Mouse (Mus musculus) A20 (cell line): ENCODE data around the gene Fancc.
"Not testable (repeated sequence)": the region's sequence is repeated elsewhere in the genome, so short reads cannot be mapped to it uniquely, and the experiment has no call there.

ENCODE experiments used
- DNase-seq: peaks from one replicate; pipeline ENCODE4 v3.0.0-alpha.2; 2011; ENCODE audit warnings: low read depth, low spot score

Gene Fancc

DNA sequence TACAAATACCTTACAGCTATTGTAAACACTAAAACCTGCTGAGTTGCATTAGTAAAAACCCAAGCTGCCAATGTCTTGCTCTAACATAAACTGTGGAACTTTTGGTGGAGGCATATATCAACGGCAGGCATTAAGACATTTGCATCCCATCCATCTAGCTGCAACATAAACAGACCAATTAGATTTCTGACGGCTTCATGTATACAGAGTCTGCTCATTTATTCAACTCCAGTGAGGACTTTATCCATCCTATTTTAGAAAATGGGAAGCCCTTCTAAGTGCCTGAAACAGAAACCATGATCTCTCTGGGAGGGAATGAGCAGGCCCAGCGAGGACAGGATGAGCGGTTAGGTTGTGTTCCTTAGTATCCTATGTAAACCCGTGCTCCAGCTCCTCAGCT is 18.5 kb upstream of the Fancc start:
- DNase-seq: no peak

GRCm38 (mm10) chr13:63514931-63515360 is 17.9 kb upstream of the Fancc start:
- DNase-seq: no peak

- no peak for DNase-seq
These were observed 16.5 kb upstream of the Fancc start for GRCm38 (mm10) chr13:63513374-63514098.

GRCm38 (mm10) chr13:63512411-63512810 is 15.3 kb upstream of the Fancc start:
- no peak for DNase-seq

- peak; percentile 16 for DNase-seq
These were observed 10.7 kb upstream of the Fancc start for GRCm38 (mm10) chr13:63507821-63508220.

DNA sequence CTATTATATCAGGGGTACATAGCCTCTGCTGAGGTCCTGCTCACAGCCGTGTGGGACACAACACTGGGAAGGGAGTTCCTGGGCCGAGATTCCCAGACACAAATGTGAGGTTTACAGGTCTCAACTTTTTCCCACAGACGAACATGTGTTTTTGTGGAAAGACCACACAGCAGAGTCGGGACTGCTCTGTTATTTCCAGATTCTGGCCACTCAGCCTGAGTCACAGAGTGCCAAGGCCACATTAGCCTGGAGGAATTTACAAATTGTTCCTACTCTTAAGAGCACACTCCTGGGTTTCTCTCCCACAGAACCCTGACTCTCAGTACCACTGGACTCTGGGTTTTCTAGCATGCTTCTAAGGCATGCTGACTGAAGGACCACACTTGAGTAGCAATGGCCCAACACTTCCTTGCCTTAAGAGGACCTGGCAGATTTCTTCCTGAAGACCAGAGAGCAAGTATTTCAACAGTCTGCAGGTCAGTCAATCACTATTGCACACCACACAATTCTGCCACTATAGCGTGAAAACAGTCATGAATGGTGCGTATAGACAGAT is 10.0 kb upstream of the Fancc start:
- DNase-seq: no peak

DNA sequence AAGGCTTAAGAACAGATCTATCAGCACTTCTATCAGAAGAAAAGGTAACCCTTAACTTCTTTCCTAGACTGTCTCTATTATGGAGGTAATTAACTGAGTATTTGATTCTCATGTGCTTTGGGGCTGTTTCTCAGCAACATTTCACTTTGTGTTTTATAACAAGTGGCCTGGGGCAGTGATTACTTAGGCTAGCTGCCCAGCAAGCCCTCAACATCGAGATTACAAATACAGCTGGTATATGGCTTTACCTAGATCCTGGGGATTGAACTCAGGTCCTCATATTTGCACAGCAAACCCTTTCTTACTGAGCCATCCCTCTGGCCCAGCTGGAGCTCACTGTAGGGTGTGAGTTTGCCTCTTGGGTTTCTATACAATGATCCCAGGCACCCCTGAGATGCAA is 9.3 kb upstream of the Fancc start:
- DNase-seq: no peak

DNA sequence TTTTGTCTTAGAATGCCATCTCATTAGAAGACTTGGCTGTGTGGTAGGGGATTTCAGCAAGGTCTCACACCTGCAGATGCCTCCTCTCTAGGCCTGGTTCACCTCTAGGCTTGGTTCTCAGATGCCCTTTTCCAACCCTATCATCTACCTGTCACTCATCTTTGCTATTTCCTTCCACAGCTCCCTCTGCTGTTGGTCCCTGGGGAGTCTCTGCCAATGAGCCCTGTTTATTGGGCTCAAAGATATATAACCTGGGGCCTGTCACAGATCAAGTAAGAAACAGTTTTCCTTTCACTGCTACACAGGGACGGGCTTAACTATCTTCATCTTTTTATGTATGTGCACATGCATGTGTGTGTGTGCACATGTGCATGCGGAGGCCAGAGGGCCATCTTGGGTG is 5.3 kb upstream of the Fancc start:
- DNase-seq: peak; percentile 27

DNA sequence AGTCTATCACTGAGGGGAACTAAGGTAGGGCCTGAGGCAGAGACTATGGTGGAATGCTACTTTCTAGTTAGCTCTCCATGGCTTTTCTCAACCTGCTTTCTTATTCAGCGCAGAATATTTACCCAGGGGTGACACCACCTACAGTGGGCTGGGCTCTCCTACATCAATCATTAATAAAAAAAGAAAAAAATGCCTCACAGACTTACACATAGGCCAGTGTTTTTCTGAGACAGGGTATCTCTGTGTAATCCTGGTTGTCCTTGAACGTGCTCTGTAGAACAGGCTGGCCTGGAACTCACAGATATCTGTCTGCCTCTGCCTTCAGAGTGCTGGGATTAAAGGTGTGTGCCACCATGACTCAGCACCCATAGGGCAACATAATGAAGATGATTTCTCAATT is 2.4 kb upstream of the Fancc start:
- DNase-seq: no peak

DNA sequence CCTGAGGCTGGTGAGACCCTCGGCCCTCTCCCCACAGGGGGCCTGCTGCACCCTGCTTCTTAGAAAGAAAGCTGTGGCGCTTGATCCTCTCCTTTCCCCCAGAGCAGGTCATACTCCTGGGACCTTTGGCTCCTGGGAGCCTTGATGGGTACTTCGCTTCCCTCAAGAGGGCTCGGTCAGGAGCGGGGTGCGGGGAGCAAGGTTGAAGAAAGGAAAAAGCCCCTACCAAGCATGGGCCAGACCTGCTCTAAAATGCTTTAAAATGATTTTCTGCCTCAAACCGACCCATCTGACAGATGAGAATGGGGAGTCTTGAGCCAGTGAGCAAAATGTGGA is 9.4 kb downstream of the Fancc start:
- DNase-seq: no peak

DNA sequence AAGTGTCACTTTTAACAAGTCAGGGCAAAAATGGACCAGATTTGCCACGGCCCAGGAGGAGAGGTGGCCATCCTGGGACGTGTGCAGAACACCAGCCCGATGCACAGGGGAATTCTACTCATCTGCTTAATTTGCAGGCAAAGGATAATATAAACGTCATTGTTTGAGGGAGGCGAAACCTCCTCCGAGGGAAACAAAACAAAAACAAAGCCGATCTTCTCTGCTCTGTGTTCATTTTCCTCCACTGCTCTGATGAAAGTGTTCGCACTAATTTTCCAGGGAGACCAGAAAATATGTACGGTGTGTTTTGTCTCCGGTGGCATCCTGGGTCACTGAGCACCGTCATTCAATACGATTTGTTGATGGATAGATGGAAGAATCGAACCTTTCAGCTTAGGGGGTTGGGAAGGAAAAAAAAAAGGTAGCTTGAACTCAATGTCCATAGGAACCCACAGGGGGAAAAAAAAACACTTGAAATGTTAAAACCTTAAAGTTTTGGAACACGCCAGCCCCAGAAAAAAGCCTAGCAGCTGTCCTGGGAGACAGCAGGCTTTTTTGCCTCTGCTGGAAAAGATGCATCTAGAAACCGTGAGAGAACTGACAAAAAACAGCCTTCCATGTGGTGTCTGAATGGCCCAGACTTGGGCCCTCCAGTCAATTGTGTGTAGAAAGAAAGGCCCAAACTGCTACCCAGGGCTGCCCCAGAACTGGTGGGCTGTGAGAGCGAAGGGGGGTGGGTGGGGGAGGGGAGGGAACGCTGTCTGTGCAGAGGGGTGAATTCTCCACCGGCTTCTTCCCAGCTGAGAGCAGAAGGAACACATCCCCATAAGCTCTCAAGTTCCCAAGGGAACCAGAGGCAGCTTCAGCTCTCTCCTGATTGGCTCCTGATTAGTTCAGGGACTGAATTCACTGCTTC is 10.0 kb downstream of the Fancc start:
- DNase-seq: no peak

DNA sequence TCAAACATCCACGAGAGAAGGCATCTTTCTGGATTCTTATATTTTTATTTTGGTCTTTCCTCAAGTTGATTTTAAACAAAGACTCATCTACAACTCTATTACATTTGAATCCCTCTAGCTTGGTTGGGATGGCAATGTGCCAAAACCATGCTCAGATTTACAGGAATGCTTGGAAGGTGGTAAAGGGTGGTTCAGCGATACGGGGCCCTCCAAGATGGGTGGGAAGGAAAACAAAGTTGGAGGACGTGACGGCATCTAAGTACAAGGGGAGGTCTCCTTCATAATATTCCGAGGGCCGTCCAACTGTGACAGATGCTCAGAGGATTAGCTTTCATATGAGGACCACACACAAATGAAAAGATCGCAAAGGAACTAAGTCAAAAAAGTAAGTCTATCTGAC is 21.7 kb downstream of the Fancc start:
- no peak for DNase-seq

- no peak for DNase-seq
These were observed 44.2 kb downstream of the Fancc start for GRCm38 (mm10) chr13:63452898-63453297.

GRCm38 (mm10) chr13:63451140-63451539 is 45.9 kb downstream of the Fancc start:
- no peak for DNase-seq

- peak; percentile 79 for DNase-seq
These were observed 51.7 kb downstream of the Fancc start for GRCm38 (mm10) chr13:63445419-63445818.

DNA sequence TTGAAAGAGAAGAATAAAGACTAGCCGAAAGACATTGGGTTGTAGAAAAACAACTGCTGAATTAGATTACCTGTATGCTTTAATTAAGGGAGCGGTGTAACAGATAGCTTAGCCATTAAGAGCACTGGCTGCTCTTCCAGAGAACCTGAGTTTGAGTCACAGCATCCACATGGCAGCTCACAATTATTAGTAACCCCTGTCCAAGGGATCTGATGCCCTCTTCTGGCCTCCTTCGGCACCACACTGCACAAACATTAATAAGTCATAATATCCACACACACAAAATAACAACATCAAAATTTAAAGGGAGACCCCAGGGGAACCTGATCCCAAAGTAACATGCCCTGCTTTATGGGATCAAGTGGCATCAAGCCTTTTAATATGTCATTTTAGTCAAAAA is 64.3 kb downstream of the Fancc start:
- peak; percentile 80 for DNase-seq

- DNase-seq: no peak
These were observed 65.3 kb downstream of the Fancc start for GRCm38 (mm10) chr13:63431857-63432191.

DNA sequence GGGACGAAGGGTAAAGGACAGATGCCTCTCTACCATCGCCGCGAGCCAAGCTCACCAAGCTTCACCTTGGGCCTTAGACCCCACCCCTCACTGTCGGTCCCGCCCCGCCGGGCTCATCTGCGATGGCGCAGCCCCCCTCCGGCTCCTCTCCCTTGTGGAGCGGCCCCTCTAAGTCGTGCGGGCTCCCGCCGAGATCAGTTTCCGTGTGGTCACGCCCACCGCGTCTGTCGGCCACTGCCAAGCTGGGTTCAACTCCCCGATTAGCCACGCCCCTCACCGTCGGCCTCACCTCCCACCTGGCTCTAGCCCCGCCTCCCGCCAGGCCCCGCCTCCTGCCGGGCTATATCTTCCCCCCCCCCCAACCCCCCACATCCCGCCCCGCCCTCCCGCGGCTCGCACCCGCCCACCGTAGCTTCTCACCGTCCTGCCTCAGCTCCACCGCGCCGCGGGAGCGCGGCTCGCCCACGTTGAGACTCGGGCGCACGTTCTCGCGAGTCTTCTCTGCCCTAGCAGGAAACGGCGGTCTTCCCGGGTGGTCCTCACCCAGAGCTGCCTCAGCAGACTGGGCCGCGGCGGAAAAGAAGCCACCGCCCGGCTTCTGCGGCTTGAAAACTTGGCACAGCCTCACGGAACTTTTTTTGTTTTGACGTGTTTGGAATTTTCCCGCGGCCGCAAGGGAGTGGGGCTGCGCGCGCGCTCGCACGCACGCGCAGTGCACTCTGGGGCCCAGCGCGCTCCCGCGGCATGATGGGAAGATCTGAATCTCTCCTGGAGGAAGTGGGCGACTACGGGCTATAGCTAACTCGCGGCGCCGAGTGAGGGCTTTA is 65.8 kb downstream of the Fancc start:
- DNase-seq: peak; percentile 100

- DNase-seq: no peak
These were observed 66.4 kb downstream of the Fancc start for GRCm38 (mm10) chr13:63430681-63431029.

DNA sequence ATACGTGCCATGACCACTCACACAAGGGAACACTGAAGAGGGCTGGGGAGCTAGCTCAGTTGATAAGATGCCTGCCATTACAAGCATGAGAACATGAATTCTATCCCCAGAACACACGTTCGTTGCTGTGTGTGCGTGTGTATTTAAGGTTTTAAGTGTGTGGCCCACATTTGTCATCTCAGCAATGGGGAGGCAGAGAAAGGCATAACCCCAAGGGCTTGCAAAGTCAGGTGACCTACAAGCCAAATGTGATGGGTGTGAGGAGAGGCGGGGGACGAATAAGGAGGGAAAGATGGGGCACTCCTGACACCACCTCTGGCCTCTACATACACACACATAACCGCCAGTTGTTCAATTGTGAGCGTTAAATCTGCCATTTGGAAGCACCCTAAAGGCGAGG is 66.9 kb downstream of the Fancc start:
- no peak for DNase-seq

DNA sequence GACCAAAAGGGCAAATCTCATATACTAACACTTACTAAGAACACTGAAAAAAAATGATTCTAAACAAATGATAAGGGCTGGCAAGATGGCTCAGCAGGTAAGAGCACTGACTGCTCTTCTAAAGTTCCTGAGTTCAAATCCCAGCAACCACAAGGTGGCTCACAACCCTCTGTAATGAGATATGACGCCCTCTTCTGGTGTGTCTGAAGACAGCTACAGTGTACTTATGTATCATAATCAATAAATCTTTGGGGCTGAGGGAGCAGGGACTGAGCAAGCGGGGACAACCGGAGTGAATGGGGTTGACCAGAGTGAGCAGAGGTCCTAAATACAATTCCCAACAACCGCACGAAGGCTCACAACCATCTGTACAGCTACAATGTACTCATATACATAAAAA is 68.9 kb downstream of the Fancc start:
- DNase-seq: not testable (repeated sequence)

GRCm38 (mm10) chr13:63423060-63423459 is 74.0 kb downstream of the Fancc start:
- DNase-seq: no peak
